Mouse (Mus musculus): ENCODE results near the gene Slc24a2. TPM values are rescaled to one million over a fixed set of nuclear protein-coding genes. Genes with fewer than 3 reads are reported as not detected.

Slc24a2 gene
- polyA plus RNA-seq, 1 experiment = 3.0 TPM

DNA sequence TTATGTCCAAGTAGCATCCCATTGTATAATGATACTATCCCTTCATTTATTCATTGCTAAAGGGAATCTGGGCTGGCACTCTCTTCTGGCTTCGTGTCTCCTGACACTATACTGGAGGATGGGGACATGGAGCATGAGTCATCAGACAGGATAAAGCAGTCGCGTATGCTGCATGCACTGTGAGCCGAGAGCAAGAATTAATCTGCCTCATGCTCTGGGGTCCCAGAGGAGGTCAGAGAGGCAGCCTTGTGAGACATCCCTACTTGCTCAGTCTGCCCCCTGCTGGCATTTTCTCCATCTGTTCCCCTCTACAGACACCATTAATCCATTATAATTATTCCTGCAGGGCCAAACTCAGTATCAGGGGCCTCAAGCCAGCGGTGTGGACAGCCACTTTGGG, 276.8 kb downstream of the Slc24a2 start:
- TF ChIP-seq POLR2A (IDR thresholded peaks at IDR 0.05; ENCODE audit: borderline replicate concordance, extremely low read depth, insufficient read depth, insufficient read length, poor library complexity, severe bottlenecking) (no peak), CTCF (IDR thresholded peaks at IDR 0.05; ENCODE audit: borderline replicate concordance, extremely low read depth, insufficient read depth, insufficient read length) (no peak)
- DNase-seq (ENCODE audit: low read depth) = peak; percentile 17

DNA sequence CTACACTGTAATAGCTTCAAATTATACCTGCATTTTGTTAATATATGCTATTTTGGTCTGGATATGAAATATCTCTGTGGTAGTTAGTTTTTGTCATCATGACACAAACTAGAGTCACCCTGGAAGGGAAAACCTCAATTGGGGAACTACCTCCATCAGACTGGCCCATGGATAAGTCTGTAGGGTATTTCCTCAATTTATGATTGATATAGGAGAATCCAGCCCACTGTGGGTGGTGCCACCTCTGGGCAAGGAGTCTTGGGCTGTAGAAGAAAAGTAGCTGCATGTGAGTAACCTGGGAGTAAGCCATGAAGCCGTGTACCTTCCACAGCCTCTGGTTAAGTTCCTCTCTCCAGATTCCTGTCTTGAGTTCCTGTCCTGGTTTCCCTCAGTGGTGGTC, 281.5 kb downstream of the Slc24a2 start:
- TF ChIP-seq CTCF (IDR thresholded peaks at IDR 0.05; ENCODE audit: borderline replicate concordance, extremely low read depth, insufficient read depth, insufficient read length) = no peak
- TF ChIP-seq POLR2A (IDR thresholded peaks at IDR 0.05; ENCODE audit: borderline replicate concordance, extremely low read depth, insufficient read depth, insufficient read length, poor library complexity, severe bottlenecking) = no peak
- DNase-seq (ENCODE audit: low read depth) = no peak

DNA sequence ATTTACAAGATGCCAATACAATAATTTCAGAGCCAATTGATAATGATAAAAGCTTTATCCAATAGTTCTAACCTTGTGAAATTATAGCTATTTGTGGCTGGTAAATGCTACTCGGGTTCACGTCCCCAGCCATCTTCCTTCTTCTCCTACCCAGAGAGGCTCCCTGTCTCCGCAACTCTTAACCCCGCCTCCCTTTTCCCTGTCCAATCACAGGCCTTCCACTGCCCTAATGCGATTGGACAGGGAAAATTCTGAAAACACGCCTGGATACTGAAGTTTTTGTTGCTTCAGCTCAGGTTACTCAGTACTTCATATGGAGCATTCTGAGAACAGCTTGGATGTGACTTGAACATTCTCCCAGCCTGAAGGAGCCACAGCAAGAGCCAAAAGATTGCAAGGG, 287.0 kb downstream of the Slc24a2 start:
- TF ChIP-seq CTCF (IDR thresholded peaks at IDR 0.05; ENCODE audit: borderline replicate concordance, extremely low read depth, insufficient read depth, insufficient read length) = no peak
- TF ChIP-seq POLR2A (IDR thresholded peaks at IDR 0.05; ENCODE audit: borderline replicate concordance, extremely low read depth, insufficient read depth, insufficient read length, poor library complexity, severe bottlenecking) = no peak
- DNase-seq (ENCODE audit: low read depth) = no peak

DNA sequence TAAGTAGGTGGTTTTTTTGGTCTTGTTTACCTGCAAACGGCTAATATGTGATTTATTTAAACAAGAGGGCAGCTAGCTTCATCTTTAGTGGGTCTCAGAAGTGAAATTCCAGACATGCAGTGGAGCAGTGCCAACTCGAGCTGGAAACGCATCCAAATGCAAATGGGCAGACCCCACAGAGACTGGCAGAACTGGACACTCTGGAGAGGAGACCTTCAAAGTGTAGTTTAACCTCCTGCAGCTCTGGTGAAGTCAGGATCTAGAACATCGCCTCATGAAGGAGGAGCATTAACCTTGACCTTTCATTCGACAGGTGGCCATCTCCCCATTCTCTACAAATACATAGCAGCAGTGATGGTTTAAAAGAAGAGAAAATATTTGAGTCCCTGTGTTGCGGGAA, 287.6 kb downstream of the Slc24a2 start:
- DNase-seq (ENCODE audit: low read depth) = no peak
- no peak for TF ChIP-seq POLR2A (IDR thresholded peaks at IDR 0.05; ENCODE audit: borderline replicate concordance, extremely low read depth, insufficient read depth, insufficient read length, poor library complexity, severe bottlenecking)
- no peak for TF ChIP-seq CTCF (IDR thresholded peaks at IDR 0.05; ENCODE audit: borderline replicate concordance, extremely low read depth, insufficient read depth, insufficient read length)

DNA sequence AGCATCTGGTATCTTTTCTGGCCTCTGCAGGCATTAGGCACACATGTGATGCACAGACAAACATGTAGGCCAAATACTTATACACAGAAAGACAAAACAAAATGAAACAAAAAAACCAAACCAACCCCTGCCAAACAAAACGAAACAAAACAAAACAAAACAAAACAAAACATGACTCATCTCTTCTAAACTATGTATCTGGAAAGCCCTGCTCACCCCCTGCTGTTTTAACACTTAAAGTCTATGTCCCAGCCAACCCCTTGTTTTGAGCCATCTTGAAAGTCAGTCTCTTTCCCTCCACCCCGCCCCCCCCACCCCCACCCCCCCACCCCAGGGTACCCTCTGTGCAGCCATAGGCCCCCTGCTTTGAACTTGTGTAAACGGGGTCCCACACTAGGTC, 293.6 kb downstream of the Slc24a2 start:
- TF ChIP-seq CTCF (IDR thresholded peaks at IDR 0.05; ENCODE audit: borderline replicate concordance, extremely low read depth, insufficient read depth, insufficient read length) (no peak), POLR2A (IDR thresholded peaks at IDR 0.05; ENCODE audit: borderline replicate concordance, extremely low read depth, insufficient read depth, insufficient read length, poor library complexity, severe bottlenecking) (no peak)
- no peak for DNase-seq (ENCODE audit: low read depth)

DNA sequence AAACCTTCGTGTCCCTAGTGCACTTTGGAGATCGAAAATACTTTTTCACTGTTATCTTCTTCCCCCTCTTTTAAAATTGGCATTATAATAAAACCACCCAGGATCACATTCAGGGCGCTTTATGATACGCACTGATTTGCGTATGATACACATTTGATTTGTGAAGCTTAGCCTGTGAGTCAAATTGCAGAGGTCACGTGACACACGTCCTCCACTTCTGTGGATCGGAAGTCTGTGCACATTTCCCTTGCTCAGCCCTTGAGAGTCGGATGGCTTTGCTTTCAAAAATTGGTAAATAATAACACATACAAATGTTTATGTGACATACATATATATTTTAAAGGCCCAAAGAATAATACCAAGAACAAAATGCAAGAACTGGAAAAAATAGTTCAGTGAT, 294.1 kb downstream of the Slc24a2 start:
- TF ChIP-seq CTCF (IDR thresholded peaks at IDR 0.05; ENCODE audit: borderline replicate concordance, extremely low read depth, insufficient read depth, insufficient read length) (no peak), POLR2A (IDR thresholded peaks at IDR 0.05; ENCODE audit: borderline replicate concordance, extremely low read depth, insufficient read depth, insufficient read length, poor library complexity, severe bottlenecking) (no peak)
- no peak for DNase-seq (ENCODE audit: low read depth)

Measured in brain, embryonic 14.5 days (tissue).